Mouse (Mus musculus) left cerebral cortex, postnatal 25 days (tissue): ENCODE measurements around the gene Ppbp. TPM values are rescaled to one million over a fixed set of nuclear protein-coding genes. Genes with fewer than 3 reads are reported as not detected.

Source experiments
- DNase-seq, 2 experiments: peaks; one replicate each; pipeline ENCODE4 v3.0.0; 2022; ENCODE audit warnings: low spot score in 2 of 2, mixed read lengths in 1 of 2
- intact Hi-C: fragments of 180-260 bp; cut with DNase I; formaldehyde crosslinking; loops from one replicate; pipeline ENCODE4 v1.15.1; 2025
- total RNA-seq, 2 experiments: library from RNA; stranded (reverse); gene quantifications; 2 replicates each; pipeline ENCODE4 v1.2.3; 2021

The Ppbp gene
- total RNA-seq = under 1 TPM; 0.32 to 0.46 TPM

DNA sequence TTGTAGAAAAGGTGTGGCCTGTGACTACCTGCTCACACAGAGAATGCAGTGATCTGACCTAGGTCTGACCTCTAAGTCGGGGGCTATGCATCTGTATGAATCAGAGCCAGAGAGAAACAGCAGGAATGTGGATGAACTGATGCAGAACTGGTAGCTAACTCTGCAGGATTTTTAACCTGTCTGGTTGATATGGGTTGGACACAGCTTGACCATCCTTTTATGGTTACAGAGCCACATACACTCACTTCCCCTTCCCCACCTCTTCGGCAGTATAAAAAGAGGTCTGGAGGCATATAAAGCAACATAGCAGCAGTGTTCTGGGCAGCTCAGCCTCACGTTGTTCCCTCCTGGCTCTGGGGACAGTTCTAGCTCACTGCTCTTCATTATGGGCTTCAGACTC, at the start of gene Ppbp:
Gene Ppbp (plus strand): TSS at position 301 of the 400 bp plus-strand sequence.
- intact Hi-C loops = no loop called here
- DNase-seq = no peak

GRCm38 (mm10) chr5:90722656-90723055, 45.7 kb upstream of the Ppbp start:
- intact Hi-C loops = no loop called here
- no peak for DNase-seq

GRCm38 (mm10) chr5:90728254-90728653, 40.1 kb upstream of the Ppbp start:
- intact Hi-C loops = no loop called here
- DNase-seq = no peak

GRCm38 (mm10) chr5:90731480-90731879, 36.8 kb upstream of the Ppbp start:
- DNase-seq = no peak
- intact Hi-C loops = no loop called here

DNA sequence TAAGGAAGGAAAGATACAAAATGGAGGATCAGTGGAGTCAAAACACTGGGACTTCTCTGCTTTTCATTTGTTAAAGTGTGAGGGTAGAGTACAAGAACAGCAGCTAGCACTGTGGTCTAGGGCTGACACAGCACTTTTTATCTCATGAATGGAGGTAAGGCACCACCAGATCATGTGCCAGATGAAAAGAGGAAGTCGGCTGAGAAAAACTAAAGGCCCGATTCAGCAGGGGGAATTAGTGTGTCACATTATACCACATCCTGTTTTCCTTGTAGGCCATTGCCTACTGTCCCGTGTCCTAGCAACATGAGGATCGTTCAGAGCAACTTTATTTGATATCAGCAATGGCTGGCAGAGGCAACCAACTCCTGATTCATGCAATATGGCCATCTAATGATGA, 26.3 kb upstream of the Ppbp start:
- DNase-seq = no peak
- intact Hi-C loops = no loop called here

GRCm38 (mm10) chr5:90753934-90754333, 14.4 kb upstream of the Ppbp start:
- intact Hi-C loops = no loop called here

DNA sequence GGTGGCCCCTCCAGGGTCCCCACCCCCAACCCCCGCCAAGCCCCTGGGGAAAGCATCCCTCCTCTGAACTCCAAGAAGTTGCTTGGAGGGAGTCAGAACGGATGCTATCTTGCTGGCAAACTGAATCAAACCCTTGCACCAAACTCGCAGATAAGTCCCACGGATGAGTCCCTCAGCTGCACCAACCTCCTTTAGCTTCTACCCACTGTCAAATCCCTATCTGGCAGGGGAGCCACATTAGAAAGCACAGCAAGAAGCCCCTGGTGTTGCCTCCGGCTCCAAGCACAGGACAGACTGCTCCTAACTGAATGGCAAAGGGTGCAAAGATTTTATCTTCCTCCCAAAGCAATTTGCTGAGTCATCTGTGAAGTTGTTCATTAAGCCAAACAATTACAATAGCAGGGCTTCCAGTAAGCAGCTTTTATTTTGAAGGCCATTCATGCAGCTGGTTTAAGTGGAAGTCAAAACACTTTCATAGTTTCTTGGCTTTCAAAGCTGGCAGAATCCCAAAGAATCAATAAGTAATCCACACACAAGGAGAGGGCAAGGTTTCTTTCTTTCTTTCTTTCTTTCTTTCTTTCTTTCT, 10.2 kb upstream of the Ppbp start:
- no peak for DNase-seq
- intact Hi-C loops = no loop called here

More at GRCm38 (mm10) chr5:90753934-90754333, 14.4 kb upstream of the Ppbp start:
- no peak for DNase-seq

DNA sequence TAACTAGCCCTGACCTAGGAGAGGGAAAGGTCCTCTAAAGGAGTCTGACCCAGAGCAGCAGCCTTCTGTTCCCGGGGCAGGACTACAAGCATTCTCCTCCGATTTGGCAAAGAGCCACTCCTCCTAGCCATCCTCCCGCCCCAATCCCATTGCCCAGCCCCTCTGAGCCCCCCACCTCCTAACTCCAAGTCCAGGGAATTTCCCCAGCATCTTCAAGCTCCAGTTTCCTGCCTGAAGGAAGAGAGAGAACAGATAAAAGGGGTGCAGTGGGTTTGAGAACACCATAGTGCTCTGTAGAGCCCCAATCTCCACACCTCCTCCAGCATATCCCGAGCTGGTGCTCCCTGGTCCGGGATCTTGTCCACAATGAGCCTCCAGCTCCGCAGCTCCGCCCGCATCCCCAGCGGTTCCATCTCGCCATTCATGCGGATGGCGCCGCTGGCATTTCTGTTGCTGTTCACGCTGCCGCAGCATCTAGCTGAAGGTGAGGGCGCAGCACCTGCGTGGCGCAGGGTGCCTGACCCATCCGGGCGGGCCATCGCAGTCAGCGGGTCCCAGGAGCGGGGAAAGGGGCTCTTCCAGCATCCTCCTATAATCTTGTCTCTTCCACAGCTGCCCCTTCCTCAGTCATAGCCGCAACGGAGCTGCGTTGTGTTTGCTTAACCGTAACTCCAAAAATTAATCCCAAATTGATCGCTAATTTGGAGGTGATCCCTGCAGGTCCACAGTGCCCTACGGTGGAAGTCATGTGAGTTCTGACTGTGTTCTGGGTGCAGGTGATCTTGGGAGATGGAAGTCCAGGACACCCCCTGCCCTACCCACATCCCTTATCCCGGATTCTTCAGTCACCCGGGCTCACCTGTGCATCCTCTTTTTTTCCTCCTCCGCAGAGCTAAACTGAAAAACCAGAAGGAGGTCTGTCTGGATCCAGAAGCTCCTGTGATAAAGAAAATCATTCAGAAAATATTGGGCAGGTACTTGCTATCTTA, 8.9 kb upstream of the Ppbp start, which contains the start of gene Cxcl5:
Gene Cxcl5 (plus strand): TSS at position 284 of the 989 bp plus-strand sequence.
- peak in 1 of 2 experiments; percentile 19 for DNase-seq
- intact Hi-C loops = no loop called here

DNA sequence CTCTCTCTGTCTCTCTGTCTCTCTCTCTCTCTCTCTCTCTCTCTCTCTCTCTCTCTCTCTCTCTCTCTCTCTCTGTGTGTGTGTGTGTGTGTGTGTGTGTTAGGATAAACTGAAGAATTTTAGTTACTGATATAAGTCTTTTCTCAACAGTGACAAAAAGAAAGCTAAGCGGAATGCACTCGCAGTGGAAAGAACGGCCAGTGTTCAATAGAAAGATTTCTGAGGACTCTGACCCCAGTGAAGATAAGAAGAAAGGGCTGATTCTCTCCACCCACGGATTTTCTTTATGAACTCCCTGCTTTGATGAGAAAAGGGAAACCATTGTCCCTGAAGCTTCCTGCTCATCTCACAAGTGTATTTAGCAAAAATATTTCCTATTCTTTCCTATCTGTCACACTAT, 8.0 kb upstream of the Ppbp start:
- no peak for DNase-seq
- intact Hi-C loops = no loop called here

GRCm38 (mm10) chr5:90760844-90761243, 7.5 kb upstream of the Ppbp start:
- no peak for DNase-seq
- intact Hi-C loops = no loop called here

DNA sequence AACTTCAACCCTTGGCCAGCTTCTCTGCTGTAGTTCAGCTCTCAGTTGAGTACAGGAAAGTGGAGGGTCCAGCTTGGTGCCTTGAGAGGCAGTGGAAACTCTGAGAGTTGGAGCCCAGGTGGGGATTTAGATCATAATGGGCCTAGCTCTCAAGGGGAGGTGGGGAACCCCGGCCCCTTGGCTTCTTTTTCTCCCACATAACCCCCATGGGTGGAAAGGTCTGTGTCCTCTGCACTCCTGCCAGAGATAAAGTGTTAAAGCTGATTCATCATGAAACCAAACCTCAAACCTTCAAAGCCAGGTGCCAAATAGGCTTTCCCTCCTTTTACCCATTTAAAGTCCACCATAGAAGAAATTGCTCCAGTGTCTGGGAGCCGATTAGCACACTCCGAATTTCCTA, 6.5 kb upstream of the Ppbp start:
- intact Hi-C loops = no loop called here
- no peak for DNase-seq

DNA sequence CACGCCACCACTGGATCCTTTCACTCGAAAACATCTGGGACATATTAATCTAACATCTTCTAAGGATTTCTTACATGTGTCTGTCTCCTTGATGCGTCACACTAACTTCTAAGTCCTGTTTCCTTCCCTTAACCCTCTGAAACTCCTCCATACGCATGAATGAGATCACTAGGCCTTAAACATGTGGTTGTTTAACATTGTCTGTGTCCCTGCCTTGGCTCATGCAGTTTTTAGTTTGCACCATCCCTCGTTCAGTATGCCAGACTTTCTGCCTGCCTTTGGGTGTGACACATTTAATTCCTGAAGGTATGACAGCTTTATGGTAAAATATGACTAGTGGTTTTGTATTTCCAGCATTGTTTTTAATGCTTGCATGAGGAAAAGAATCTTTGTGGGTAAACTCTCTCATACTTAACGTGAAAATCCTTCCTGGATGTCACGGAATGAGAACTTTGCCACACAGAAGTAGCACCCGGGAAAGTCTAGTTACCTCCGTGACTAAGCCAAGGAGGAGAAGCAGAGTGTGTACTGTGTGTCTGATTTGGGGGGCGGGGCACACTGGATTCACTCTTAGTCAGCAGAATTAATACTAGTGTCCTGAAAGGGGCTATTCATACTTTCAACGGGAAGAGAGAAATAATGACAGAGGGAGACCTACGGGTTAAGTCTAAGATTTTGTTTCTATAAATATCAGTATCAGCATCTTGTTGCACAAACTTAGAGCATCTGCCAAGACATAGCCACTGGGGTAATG, 4.2 kb upstream of the Ppbp start:
- no peak for DNase-seq
- intact Hi-C loops = no loop called here

GRCm38 (mm10) chr5:90765821-90766606, 2.3 kb upstream of the Ppbp start:
- no peak for DNase-seq

GRCm38 (mm10) chr5:90771369-90771768, 3.1 kb downstream of the Ppbp start:
- intact Hi-C loops = no loop called here

More at GRCm38 (mm10) chr5:90765821-90766606, 2.3 kb upstream of the Ppbp start:
- intact Hi-C loops = no loop called here

DNA sequence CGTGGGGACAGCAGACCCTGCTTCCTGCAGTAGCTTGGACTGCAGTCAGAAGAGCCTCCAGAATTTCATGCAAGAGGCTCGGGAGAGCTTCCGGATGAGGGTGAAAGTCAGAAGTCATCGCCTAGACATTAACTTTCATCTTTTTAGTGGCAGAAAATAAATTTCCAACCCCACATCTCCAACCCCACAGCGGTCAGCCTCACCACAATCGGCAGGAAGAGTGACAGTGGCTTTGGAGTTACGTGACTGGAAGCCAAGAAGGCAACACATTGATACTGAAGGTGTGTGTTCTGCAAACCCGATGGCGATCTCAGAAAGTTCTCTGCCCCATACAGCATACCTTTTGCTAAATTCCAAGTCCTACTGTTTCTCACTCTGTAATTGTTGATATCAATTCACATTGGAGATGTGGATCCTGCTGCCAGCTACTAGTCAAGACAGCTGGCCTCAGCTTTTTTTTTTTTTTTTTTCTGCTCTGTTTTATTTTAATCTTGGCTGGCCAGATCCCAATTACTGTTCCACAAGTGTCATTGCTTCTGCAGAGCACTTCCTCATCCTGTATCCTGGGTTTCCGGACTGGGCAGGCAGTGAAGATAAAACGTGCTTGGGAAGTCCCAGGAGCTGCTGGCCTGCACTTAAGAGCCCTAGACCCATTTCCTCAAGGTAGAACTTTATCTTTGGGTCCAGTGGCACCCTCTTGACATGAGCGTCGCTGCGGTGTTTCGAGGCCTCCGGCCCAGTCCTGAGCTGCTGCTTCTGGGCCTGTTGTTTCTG, 3.7 kb downstream of the Ppbp start, which contains the start of gene Pf4:
Gene Pf4 (plus strand): TSS at position 556 of the 774 bp plus-strand sequence.
- intact Hi-C loops = no loop called here
- peak in 1 of 2 experiments; percentile 4 for DNase-seq

More at GRCm38 (mm10) chr5:90771369-90771768, 3.1 kb downstream of the Ppbp start:
- DNase-seq = no peak

DNA sequence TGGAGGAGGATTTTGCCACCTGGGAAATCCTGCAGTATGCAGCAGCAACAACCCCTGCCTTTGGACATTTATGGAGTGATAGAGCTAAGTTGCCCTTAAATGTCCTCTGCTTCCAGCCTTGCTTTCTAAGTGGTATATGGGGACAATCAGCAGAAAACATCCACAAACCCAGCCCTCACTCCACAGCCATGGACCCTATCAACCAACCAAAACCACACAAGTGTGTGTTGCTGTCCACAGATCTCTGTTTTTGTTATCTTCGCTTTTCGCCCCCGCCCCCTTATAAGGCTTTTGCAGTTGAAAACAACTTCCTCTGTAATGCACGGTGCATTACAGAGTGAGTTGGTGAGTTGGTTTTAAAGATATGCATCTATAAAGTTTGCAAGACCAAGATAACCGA, 7.2 kb downstream of the Ppbp start:
- intact Hi-C loops = no loop called here

DNA sequence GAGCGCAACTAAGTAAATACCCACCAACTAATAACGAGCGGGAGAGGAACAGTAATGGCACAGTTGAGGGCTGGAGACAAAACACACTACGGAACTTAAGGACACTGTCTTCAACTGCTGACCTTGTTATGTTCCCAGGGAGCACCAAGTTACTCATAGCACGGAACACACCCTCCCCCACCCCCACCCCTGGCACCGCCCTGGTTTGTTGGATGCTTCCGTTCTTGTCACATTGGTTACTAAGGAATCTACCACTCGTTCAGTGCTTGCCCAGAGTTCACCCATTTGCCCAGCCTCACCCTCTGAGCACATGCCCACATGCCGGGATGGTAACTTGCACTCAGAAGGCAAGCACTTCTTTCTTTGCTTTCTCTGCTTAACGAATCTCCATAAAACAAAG, 9.3 kb downstream of the Ppbp start:
- no peak for DNase-seq
- intact Hi-C loops = no loop called here

More for the DNA sequence above, 7.2 kb downstream of the Ppbp start:
- DNase-seq = no peak

DNA sequence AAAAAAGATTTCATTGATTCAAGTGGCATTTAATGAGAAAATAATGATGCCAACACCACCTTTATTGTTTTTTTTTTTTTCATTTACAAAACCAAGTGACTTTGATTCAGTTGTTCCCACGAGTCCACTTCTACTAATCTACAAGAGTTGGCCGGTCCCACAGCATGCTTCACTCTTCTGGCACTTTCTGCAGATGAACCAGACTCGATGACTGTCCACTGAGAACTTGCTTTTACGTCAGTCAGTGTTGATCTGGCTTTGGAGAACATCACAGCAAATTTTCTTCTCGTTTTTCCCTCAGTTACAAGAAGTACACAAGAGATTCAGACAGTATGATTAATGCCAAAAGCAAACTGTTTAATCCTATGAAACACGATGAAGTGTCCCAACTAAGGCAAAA, 10.5 kb downstream of the Ppbp start:
- DNase-seq = no peak
- intact Hi-C loops = no loop called here
